In the genomic region with DNA sequence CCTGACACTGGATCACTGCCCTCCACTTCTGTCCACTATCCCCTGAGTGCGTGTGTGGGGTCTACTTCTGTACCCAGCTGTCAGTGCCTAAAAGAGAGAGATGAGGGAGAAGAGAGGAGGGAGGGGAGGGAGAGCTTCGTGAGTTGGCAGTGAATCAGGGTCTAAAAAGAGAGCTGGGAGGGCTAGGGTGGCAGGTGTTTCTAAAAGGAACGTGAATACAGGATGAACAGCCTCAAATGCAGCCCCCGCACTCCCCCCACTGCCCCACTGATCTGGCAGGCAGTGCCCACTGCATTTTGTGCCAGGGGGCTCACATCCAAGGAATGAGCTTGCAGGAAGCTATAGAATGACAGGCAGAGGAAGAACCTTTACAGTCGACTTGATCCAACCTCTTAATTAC, we compare ENCODE assay signal across 10 mouse cellular contexts. TPM values are rescaled to one million over a fixed set of nuclear protein-coding genes. Genes with fewer than 3 reads are reported as not detected.
DNase-seq lines count a peak whose midpoint lies in the region; ATAC-seq lines count a peak whose summit lies in the region.
"Had no signal": no experiment of that assay in that cellular context is flagged by ENCODE, and none has a peak within 500 bp of the region (broad histone marks: within the 10 kb centered on the region; RNA-seq: fewer than 3 reads in every experiment).

No protein-coding gene starts in this region.

- intact Hi-C loops in left cerebral cortex, postnatal 14 days (cut with DNase I): no loop called here

- no peak for ATAC-seq in megakaryocyte, adult 5-6 weeks (ENCODE audit: poor library complexity, severe bottlenecking)

- peak; percentile 51 for DNase-seq in layer of hippocampus, adult 9-11 months
- DNase-seq in layer of hippocampus, postnatal 36 days: no peak
- peak; percentile 87 to 94 for DNase-seq in cerebellum, postnatal 10 days
- DNase-seq in left cerebral cortex, postnatal 14 days (ENCODE audit: low spot score in 2 of 2): peak; percentile 75 to 85
- peak; percentile 69 for DNase-seq in right cerebral cortex, postnatal 14 days
- DNase-seq in retina, postnatal 1 day: no peak
- DNase-seq in kidney, adult 18-20 months: no peak
- DNase-seq: heart, postnatal 14 days; lung, embryonic 14.5 days had no signal

RNA-seq across cellular contexts. Expression of a gene that starts 1.9 kb away (rescaled TPM):
- total RNA-seq in layer of hippocampus, postnatal 36 days (2021): 100 to 1,000 TPM; 283 to 287 TPM
- total RNA-seq in left cerebral cortex, postnatal 14 days (2021): 100 to 1,000 TPM; 401 to 410 TPM
- total RNA-seq in megakaryocyte, adult 5-6 weeks (2015): not detected in 2 replicates
- not detected in 2 replicates for total RNA-seq in megakaryocyte, adult 5-6 weeks (2017)

RNA-seq across cellular contexts. Expression of a gene that starts 47.4 kb away (rescaled TPM):
- 1 to 10 TPM; 4.6 to 4.9 TPM for total RNA-seq in layer of hippocampus, postnatal 36 days (2021)
- 1 to 10 TPM; 3.8 to 4.0 TPM for total RNA-seq in left cerebral cortex, postnatal 14 days (2021)
- 11.8 and 13.9 TPM in 2 replicates for total RNA-seq in megakaryocyte, adult 5-6 weeks (2015)
- 8.2 and 8.6 TPM in 2 replicates for total RNA-seq in megakaryocyte, adult 5-6 weeks (2017)

Comparison
In these comparisons a context has a peak if more than half of its experiments do, and no peak if none do; other contexts are left out.
1. DNase-seq: peak in layer of hippocampus, adult 9-11 months (single experiment), cerebellum, postnatal 10 days (2 of 2), left cerebral cortex, postnatal 14 days (2 of 2) and right cerebral cortex, postnatal 14 days (single experiment); none in layer of hippocampus, postnatal 36 days (0 of 2), retina, postnatal 1 day (single experiment) and kidney, adult 18-20 months (single experiment).
2. RNA of a gene that starts 1.9 kb away (total RNA-seq): 401 to 410 TPM in left cerebral cortex, postnatal 14 days and 283 to 287 TPM in layer of hippocampus, postnatal 36 days; not detected in megakaryocyte, adult 5-6 weeks; every median in the first group is over 100 times any median in the second.